Mouse (Mus musculus): ENCODE measurements around the gene Atrip. TPM values are rescaled to one million over a fixed set of nuclear protein-coding genes. Genes with fewer than 3 reads are reported as not detected.
A peak's percentile ranks its signal among the peaks of the same experiment; 100 is the strongest.

The Atrip gene
- polyA plus RNA-seq, 1 experiment, result 13.0 TPM

- Histone ChIP-seq H3K27ac (ENCODE audit: insufficient read depth, low read length) (no peak overlapping the region), H3K4me1 (ENCODE audit: control insufficient read depth, insufficient read depth, low read length) (peaks cover 22% of the 10 kb centered on the region), H3K4me3 (ENCODE audit: insufficient read depth, low read length) (no peak overlapping the region)
- TF ChIP-seq POLR2A (IDR thresholded peaks at IDR 0.05; ENCODE audit: low read depth, low read length) (no peak; the same call in 1 of the 2 replicates), CTCF (IDR thresholded peaks at IDR 0.05; ENCODE audit: borderline replicate concordance, insufficient read depth, low read length) (no peak)
Measured at GRCm38 (mm10) chr9:109093786-109094552, 20.0 kb upstream of the Atrip start.

DNA sequence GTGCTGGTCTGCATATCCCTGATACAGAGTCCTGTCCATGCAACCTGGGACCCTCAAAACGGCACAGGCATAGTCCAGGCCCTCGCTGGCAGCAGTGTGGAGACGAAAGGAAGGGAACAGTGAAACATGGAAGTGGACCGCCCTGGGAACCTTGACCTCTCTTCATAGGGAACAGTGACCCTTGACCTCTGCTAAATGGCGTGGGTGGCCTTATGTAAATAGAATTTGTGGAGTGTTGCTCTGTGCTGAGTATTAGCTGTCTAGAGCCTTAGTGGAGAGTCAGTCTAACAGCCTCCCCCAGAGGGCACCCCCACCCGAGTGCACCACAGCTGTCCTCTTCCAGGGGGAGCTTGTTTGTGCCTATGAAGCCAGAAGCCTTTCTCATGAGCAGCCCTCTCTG, 18.9 kb upstream of the Atrip start:
- Histone ChIP-seq H3K4me3 (ENCODE audit: insufficient read depth, low read length) (no peak overlapping the region), H3K27ac (ENCODE audit: insufficient read depth, low read length) (no peak overlapping the region), H3K4me1 (ENCODE audit: control insufficient read depth, insufficient read depth, low read length) (peaks cover 11% of the 10 kb centered on the region)

DNA sequence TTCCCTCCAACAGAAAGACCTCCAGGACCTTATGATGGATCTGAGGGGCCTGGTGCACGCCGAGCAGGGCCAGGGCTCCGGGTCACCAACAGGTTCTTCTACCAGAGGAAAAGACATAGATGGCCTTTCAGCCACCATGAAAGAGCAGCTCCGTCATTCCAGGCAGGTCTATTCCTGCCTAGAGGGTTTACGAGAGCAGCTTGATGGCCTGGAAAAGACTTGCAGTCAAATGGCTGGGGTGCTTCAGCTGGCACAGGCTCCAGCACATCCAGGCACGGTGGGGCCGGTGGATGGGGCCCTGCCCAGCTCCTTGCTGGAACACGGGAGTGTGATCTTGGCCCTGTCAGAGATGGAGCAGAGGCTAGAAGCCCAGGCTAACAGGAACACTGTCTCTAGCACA, 17.9 kb upstream of the Atrip start:
- H3K4me1 ChIP-seq (ENCODE audit: control insufficient read depth, insufficient read depth, low read length), result peaks cover 3% of the 10 kb centered on the region
- H3K4me3 ChIP-seq (ENCODE audit: insufficient read depth, low read length), result no peak overlapping the region
- H3K27ac ChIP-seq (ENCODE audit: insufficient read depth, low read length), result no peak overlapping the region
- TF ChIP-seq CTCF (IDR thresholded peaks at IDR 0.05; ENCODE audit: borderline replicate concordance, insufficient read depth, low read length), result no peak
- no peak for TF ChIP-seq POLR2A (IDR thresholded peaks at IDR 0.05; ENCODE audit: low read depth, low read length)

More for the DNA sequence above, 18.9 kb upstream of the Atrip start:
- no peak for TF ChIP-seq CTCF (IDR thresholded peaks at IDR 0.05; ENCODE audit: borderline replicate concordance, insufficient read depth, low read length)
- no peak for TF ChIP-seq POLR2A (IDR thresholded peaks at IDR 0.05; ENCODE audit: low read depth, low read length)

- H3K4me1 ChIP-seq (ENCODE audit: control insufficient read depth, insufficient read depth, low read length), result no peaks in the 10 kb centered on the region
- TF ChIP-seq POLR2A (IDR thresholded peaks at IDR 0.05; ENCODE audit: low read depth, low read length) (no peak), CTCF (IDR thresholded peaks at IDR 0.05; ENCODE audit: borderline replicate concordance, insufficient read depth, low read length) (no peak)
- H3K27ac ChIP-seq (ENCODE audit: insufficient read depth, low read length), result no peak overlapping the region
- H3K4me3 ChIP-seq (ENCODE audit: insufficient read depth, low read length), result no peak overlapping the region
Measured at GRCm38 (mm10) chr9:109090446-109090845, 16.5 kb upstream of the Atrip start.

DNA sequence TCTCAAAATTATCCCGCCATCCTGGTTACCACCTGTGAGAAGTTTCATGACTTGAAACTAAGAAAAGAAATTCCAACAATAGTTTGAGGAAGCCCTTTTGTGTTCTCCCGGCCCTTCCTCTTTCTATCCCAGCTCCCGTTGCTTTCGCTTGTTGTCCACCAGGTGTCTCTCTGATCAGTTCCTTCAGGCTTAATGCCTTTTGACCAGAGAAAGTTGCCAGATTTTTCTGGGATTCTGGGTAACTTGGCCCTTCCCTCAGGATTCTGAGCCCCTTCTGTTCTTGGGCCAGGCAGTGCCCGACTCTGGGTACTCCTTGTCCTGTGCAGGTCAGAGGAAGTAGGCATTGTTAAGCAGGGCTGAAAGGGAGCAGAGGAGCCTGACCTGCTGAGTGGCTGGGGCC, 14.1 kb upstream of the Atrip start:
- H3K4me3 ChIP-seq (ENCODE audit: insufficient read depth, low read length), result no peak overlapping the region
- TF ChIP-seq CTCF (IDR thresholded peaks at IDR 0.05; ENCODE audit: borderline replicate concordance, insufficient read depth, low read length) (no peak), POLR2A (IDR thresholded peaks at IDR 0.05; ENCODE audit: low read depth, low read length) (no peak)
- 0 out of 2 replicates have a peak, but pooled peaks cover 2% of the 10 kb centered on the region for H3K4me1 ChIP-seq (ENCODE audit: control insufficient read depth, insufficient read depth, low read length)
- H3K27ac ChIP-seq (ENCODE audit: insufficient read depth, low read length), result no peak overlapping the region

DNA sequence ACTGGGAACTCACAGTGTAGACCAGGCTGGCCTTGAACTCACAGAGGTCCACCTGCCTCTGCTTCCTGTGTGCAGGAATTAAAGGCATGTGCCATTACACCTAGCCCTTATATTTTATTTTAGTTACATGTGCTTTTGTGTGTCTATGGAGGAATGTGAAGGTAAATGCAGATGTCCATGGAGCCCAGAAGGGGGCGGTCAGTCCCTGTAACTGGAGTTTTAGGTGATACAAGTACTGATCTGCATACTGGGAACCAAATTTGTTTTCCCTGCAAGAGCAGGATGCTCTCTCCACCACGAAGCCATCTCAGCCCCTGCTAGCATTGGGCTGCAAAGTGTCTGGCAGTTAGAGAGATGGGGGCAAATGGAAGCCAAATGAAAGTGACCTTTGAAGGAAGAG, 11.0 kb upstream of the Atrip start:
- Histone ChIP-seq H3K27ac (ENCODE audit: insufficient read depth, low read length) (no peak overlapping the region), H3K4me3 (ENCODE audit: insufficient read depth, low read length) (no peak overlapping the region), H3K4me1 (ENCODE audit: control insufficient read depth, insufficient read depth, low read length) (0 out of 2 replicates have a peak, but pooled peaks cover 3% of the 10 kb centered on the region)
- TF ChIP-seq CTCF (IDR thresholded peaks at IDR 0.05; ENCODE audit: borderline replicate concordance, insufficient read depth, low read length) (no peak), POLR2A (IDR thresholded peaks at IDR 0.05; ENCODE audit: low read depth, low read length) (no peak)

DNA sequence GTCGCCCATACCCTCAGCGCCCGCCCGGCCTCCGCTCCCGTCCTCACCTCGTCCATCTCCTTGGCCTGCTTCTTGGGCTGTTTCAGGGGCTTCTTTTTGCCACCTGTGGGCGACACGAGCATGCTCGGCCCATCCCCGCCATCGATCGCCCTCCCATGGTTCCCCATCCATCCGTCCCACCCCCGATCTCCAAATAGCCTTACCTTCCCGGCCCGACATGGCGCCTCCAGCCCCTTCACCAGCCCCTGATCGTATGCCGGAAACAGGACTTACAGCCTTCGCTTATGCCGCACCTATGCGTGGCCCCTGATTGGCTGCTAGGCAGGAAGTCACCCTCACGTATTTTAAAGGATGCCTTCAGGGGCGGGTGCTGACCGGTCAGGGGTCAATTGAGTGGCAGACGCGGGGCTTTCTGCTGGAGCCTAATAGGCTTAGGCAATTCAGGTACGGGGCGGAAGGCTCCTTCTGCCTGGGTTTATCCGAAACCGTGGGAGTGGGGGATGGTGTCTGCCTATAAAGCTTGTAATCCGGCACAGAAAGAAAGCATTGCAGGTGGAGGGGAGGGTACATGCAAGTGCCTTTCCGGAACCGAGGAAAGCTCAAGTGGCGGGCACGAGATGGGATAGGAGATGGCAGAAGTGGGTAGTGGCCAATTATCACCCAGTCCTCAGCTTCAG, 8.3 kb upstream of the Atrip start, which contains the start of the genes Ccdc51 and Tma7:
Gene Ccdc51, plus strand, starts transcription at position 370 of the 677 bp plus-strand sequence.
Gene Tma7, minus strand, starts transcription at position 464 of the 677 bp plus-strand sequence.
- TF ChIP-seq POLR2A (IDR thresholded peaks at IDR 0.05; ENCODE audit: low read depth, low read length) (peak; percentile 92), CTCF (IDR thresholded peaks at IDR 0.05; ENCODE audit: borderline replicate concordance, insufficient read depth, low read length) (no peak)
- Histone ChIP-seq H3K4me3 (ENCODE audit: insufficient read depth, low read length) (peak within 1 kb of the TSS; percentile 73), H3K4me1 (ENCODE audit: control insufficient read depth, insufficient read depth, low read length) (0 out of 2 replicates have a peak, but pooled peaks cover 3% of the 10 kb centered on the region), H3K27ac (ENCODE audit: insufficient read depth, low read length) (no peak within 1 kb of the TSS)

DNA sequence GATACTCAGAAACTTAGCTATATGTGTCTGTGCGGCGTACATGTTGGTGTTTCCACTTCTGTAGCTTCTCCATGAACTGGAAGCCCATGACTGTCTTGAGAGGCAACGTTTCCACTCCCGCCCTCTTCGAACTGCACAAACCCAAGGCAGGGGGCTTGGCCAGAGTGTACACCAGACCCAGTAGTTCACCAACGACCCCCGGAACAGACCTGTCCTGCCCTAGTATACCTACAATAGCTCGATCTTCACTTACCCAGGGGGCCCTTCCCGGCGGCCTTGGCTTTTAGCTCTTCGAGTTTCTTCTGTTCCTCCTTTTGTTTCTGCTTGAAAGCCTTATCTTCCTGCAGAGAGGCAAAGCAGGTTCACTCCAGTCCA, 7.8 kb upstream of the Atrip start:
- H3K4me1 ChIP-seq (ENCODE audit: control insufficient read depth, insufficient read depth, low read length), result 0 out of 2 replicates have a peak, but pooled peaks cover 3% of the 10 kb centered on the region
- H3K27ac ChIP-seq (ENCODE audit: insufficient read depth, low read length), result no peak overlapping the region
- peak overlapping the region; percentile 73 for H3K4me3 ChIP-seq (ENCODE audit: insufficient read depth, low read length)
- TF ChIP-seq POLR2A (IDR thresholded peaks at IDR 0.05; ENCODE audit: low read depth, low read length), result no peak
- no peak for TF ChIP-seq CTCF (IDR thresholded peaks at IDR 0.05; ENCODE audit: borderline replicate concordance, insufficient read depth, low read length)

DNA sequence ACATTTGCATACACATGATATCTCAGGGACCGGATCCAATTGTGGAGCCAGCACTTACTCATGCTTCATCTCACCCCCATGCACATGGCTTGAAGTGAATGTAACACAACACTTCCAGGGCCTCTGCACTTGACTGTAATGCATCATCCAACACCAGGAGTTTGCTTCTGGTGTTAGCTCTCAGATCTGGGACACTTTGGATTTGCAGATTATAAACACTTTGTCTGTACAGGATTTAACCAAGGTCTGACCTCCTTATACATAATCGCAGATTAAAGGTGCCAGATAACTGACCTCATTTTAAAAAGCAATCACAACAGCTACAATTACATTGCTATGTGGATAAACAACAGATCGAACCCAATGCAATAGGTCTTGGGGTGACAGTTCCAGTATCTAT, 6.6 kb upstream of the Atrip start:
- Histone ChIP-seq H3K4me1 (ENCODE audit: control insufficient read depth, insufficient read depth, low read length) (0 out of 2 replicates have a peak, but pooled peaks cover 3% of the 10 kb centered on the region), H3K27ac (ENCODE audit: insufficient read depth, low read length) (no peak overlapping the region), H3K4me3 (ENCODE audit: insufficient read depth, low read length) (no peak overlapping the region)
- TF ChIP-seq CTCF (IDR thresholded peaks at IDR 0.05; ENCODE audit: borderline replicate concordance, insufficient read depth, low read length), result no peak
- TF ChIP-seq POLR2A (IDR thresholded peaks at IDR 0.05; ENCODE audit: low read depth, low read length), result no peak

Measured in embryonic fibroblast, embryonic 13.5 days (primary cell).